Mouse (Mus musculus): ENCODE results near the gene Lck. TPM values are rescaled to one million over a fixed set of nuclear protein-coding genes. Genes with fewer than 3 reads are reported as not detected.

Lck gene
- 6.8 and 7.9 TPM in 2 replicates for polyA plus RNA-seq (2015; fragmentation: Nextera tagmentation; extraction: Ambion mirVana)

DNA sequence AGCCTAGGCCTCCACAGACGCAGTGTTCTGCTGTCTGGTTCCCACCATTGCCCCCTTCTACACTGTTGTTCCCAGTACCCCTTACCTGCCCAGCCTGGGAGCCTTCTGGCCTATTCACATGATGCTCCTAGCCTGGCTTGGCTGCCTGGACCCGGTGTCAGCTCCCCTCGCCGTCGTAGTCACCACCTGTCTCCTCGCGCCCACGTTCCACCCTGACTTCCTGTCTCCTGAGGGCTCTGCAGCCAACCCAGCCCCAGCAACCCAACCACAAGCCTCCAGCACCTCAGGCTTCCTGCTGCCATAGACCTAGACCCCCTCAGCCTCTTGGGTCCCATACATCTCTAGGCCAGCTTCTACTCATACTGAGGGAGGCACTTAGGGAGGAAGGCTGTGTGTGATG is at the start of gene Lck:
Gene Lck, minus strand, starts transcription at position 212 of the 400 bp plus-strand sequence.

DNA sequence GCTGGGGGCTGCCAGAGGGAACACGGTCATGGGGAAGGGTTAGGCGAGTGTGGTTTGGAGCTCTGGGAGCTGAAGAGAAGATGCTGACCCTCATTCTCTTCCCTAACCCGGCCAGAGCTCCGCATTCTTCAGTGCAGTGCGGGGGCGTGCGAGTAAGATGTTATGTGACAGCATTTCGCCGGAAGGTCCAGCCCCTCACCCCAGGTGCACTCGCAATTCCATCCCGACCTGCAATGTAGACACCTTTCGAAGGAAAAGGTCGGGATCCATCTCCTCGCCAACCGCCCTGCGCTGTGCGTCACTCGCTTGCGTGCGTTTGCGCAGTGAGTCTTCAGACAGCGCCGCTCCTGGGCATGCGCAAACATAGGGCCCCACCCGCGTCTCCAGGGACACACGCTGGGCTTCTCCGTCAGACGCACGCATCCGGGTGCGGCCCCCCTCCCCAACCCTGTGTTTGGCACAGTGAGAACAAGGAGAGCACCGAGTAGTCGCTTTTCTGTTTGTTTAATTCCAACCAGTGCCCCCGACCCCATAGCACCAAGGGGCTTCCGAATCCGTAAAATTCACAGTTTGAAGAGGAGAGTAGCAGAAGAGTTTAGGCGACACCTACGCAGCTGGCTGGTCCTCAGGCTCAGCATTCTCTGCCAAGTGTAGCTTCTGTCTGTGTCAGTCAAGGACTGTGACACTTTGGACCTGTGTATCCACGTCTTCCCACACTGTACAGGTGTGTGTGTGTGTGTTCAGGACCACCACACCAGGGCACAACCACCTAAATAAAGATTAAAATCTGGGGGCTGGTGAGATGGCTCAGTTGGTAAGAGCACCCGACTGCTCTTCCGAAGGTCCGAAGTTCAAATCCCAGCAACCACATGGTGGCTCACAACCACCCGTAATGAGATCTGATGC is 45.6 kb upstream of the Lck start, which contains the start of gene Iqcc:
Gene Iqcc, minus strand, starts transcription at position 314 of the 906 bp plus-strand sequence.

DNA sequence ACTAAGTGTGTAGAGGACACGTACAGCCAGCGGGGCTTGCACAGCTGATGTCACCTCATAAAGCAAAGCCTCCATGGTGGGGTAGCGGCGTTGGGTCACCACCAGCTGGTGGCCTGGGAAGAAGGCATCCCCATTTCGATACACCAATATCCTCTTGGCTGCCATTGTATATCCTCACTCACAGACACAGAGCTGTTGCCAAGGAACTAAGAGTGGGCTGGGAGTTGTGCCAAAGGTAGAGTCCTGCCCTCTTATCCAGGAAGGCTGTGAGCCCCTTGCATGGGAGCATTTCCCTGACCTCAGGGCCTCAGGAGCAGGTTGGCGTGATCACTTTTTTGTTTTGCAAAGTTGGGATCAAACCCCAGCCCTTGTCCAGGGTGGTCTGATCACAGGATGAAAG is 40.7 kb upstream of the Lck start, which contains the start of gene Dcdc2b:
Gene Dcdc2b, minus strand, starts transcription at position 165 of the 400 bp plus-strand sequence.

DNA sequence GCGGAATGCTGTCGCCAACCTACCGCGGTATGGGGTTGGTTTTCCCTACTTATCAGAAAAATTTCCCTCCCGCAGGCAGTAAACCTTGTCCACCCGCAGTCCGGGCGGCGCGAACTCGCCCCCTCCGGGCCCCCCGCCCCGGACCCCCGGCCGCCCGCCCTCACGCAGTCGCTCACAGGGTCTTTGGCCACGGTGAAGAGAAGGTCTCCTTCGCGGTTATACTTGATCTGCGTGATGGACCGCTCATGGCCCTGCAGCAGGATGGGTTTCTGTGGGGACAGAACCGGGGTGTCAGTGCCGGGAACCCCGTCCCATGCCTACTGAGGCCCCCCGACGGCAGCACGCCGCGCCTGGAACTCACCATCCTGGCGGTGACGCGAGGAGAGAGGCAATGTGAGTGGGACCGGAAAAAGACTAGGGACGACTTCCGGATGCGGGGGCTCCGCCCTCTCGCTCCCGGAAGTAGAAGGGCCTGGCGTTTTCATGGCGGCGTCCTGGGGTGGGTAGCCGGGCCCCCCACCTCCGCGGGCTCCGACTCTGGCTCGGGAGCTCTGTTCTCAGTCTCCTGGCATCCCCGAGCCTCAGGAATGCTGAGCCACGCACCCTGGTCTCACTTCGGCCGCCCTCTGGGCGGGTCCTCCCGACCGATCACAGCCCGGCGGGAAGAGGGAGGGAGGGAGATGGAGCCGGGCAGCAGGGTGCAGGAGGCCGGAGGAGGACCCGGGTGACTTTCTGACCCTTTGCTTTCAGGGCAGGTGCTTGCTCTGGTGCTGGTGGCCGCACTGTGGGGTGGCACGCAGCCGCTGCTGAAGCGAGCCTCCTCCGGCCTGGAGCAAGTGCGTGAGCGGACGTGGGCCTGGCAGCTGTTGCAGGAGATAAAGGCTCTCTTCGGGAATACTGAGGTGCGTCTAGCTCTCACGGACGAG is 27.1 kb upstream of the Lck start, which contains the start of the genes Eif3i and Tmem234:
Gene Eif3i, minus strand, starts transcription at position 416 of the 926 bp plus-strand sequence.
Gene Tmem234, plus strand, starts transcription at position 436 of the 926 bp plus-strand sequence.

DNA sequence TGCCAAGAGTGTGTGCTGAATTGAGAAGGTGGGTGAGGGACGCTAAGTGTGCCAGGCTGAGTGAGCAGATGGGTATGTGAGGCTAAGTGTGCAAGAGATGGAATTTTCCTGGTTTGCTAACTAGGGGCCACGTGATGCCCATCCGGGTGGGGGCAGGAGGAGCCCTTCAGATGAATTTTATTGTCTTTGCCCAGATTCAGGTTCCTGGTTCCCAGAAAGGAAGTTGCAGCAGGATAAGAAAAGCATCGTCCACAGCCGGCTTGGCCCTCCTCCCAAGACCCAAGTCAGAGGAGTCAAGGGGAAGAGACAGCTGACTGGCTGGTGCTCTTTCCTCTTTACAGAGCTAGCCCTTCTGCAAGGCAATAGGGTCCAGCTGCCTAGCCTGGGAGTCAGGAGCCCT is 5.0 kb upstream of the Lck start, which contains the start of gene Fam167b:
Gene Fam167b, minus strand, starts transcription at position 84 of the 400 bp plus-strand sequence.

DNA sequence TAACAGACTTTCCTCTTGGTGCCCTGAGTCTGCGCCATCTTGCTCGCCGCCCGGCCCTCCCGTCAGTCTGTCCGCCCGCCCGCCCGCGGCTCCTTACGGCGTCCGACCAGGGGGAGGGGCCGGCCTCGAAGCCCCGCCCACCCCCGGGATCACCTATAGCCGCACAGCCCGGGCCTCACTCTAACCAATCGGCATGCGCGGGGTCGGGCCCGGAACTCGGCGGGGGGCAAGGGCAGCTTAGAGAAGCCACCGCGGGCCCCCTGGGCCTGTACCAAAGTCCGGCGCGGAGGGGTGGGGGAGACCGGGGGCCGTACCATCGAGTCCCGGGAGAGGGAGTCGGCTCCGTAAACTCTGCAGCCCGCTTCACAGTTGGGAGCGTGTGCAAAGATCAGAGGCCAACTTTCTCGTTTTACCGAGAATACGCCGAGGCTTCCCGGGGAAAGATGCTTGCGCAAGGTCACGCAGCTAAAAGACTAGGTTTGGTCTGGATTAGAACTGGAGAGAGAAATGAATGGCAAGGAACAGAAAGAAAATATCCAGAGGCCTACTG is 30.8 kb downstream of the Lck start, which contains the start of gene Hdac1:
Gene Hdac1, minus strand, starts transcription at position 122 of the 550 bp plus-strand sequence.

DNA sequence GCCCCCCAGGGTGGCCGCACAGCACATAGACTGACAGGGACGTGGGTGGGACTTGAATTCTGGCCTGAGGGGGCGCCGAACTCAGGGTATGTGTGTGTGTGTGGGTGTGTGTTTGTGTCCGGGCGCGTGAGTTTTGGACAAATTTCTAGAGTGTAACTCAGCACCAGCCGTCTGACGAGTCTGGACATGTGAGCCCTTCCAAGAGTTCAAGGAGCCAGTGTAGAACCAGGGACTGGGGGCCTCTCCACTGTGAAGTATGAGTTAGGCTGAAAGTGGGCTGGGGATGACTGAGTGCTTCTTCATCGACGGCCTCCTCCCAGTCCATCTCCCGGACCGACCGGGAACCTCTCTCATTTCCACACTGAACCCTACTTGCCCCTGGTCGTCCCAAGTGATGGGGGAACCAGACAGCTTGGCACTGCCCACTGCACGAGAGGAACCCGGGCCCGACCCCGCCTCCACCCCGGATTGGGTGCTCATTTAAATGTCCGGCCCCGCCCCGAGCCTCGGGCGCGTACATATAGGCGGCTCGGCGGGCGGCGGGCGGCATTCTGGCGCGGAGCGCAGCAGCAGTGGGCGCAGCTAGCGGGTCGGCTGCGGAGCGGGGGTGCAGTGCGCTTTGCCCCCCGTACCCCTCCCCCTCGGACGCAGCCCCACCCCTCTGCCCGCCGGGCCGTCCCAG is 60.2 kb downstream of the Lck start, which contains the start of gene Marcksl1:
Gene Marcksl1, plus strand, starts transcription at position 496 of the 682 bp plus-strand sequence.

Small RNAs within 50 kb of the gene (microRNA-seq; reads per million reads assigned to microRNA genes)
- gene Mir8119 (ENCODE audit: borderline replicate concordance, insufficient number of aligned reads): not detected

Other genes starting within 250 kb of the Lck start
- gene Rbbp4, start 238.3 kb downstream of the Lck start, polyA plus RNA-seq (2015; fragmentation: Nextera tagmentation; extraction: Ambion mirVana): 219 and 230 TPM in 2 replicates
- 97.7 and 131 TPM in 2 replicates for gene Zbtb8os, start 237.9 kb downstream of the Lck start, polyA plus RNA-seq (2015; fragmentation: Nextera tagmentation; extraction: Ambion mirVana)
- gene Zbtb8a, start 195.5 kb downstream of the Lck start, polyA plus RNA-seq (2015; fragmentation: Nextera tagmentation; extraction: Ambion mirVana): 12.2 and 13.0 TPM in 2 replicates
- gene Zbtb8b, start 132.8 kb downstream of the Lck start, polyA plus RNA-seq (2015; fragmentation: Nextera tagmentation; extraction: Ambion mirVana): 1.0 and 1.4 TPM in 2 replicates
- gene Bsdc1, start 112.1 kb downstream of the Lck start, polyA plus RNA-seq (2015; fragmentation: Nextera tagmentation; extraction: Ambion mirVana): 24.8 and 39.6 TPM in 2 replicates
- gene Tssk3, start 82.6 kb downstream of the Lck start, polyA plus RNA-seq (2015; fragmentation: Nextera tagmentation; extraction: Ambion mirVana): not detected in 2 replicates
- not detected in 2 replicates for gene Fam229a, start 82.5 kb downstream of the Lck start, polyA plus RNA-seq (2015; fragmentation: Nextera tagmentation; extraction: Ambion mirVana)
- 303 and 354 TPM in 2 replicates for gene Marcksl1, start 60.1 kb downstream of the Lck start, polyA plus RNA-seq (2015; fragmentation: Nextera tagmentation; extraction: Ambion mirVana)
- 88.2 and 99.4 TPM in 2 replicates for gene Hdac1, start 30.9 kb downstream of the Lck start, polyA plus RNA-seq (2015; fragmentation: Nextera tagmentation; extraction: Ambion mirVana)
- gene Fam167b, start 4.9 kb upstream of the Lck start, polyA plus RNA-seq (2015; fragmentation: Nextera tagmentation; extraction: Ambion mirVana): 22.2 and 39.7 TPM in 2 replicates
- gene Eif3i, start 27.0 kb upstream of the Lck start, polyA plus RNA-seq (2015; fragmentation: Nextera tagmentation; extraction: Ambion mirVana): 222 and 224 TPM in 2 replicates
- 182 and 197 TPM in 2 replicates for gene Tmem234, start 27.0 kb upstream of the Lck start, polyA plus RNA-seq (2015; fragmentation: Nextera tagmentation; extraction: Ambion mirVana)
- 1.2 and 2.5 TPM in 2 replicates for gene Dcdc2b, start 40.6 kb upstream of the Lck start, polyA plus RNA-seq (2015; fragmentation: Nextera tagmentation; extraction: Ambion mirVana)
- 33.2 and 39.9 TPM in 2 replicates for gene Iqcc, start 45.5 kb upstream of the Lck start, polyA plus RNA-seq (2015; fragmentation: Nextera tagmentation; extraction: Ambion mirVana)
- 81.5 and 114 TPM in 2 replicates for gene Ccdc28b, start 50.3 kb upstream of the Lck start, polyA plus RNA-seq (2015; fragmentation: Nextera tagmentation; extraction: Ambion mirVana)
- 22.5 and 30.2 TPM in 2 replicates for gene Txlna, start 67.4 kb upstream of the Lck start, polyA plus RNA-seq (2015; fragmentation: Nextera tagmentation; extraction: Ambion mirVana)
- gene Kpna6, start 99.1 kb upstream of the Lck start, polyA plus RNA-seq (2015; fragmentation: Nextera tagmentation; extraction: Ambion mirVana): 7.9 and 10.0 TPM in 2 replicates
- gene Tmem39b, start 123.2 kb upstream of the Lck start, polyA plus RNA-seq (2015; fragmentation: Nextera tagmentation; extraction: Ambion mirVana): 5.7 and 7.7 TPM in 2 replicates
- 51.5 and 60.2 TPM in 2 replicates for gene Khdrbs1, start 168.7 kb upstream of the Lck start, polyA plus RNA-seq (2015; fragmentation: Nextera tagmentation; extraction: Ambion mirVana)
- gene Ptp4a2, start 237.6 kb upstream of the Lck start, polyA plus RNA-seq (2015; fragmentation: Nextera tagmentation; extraction: Ambion mirVana): 372 and 588 TPM in 2 replicates